Mouse (Mus musculus) E14TG2a.4 (cell line): ENCODE measurements around the gene Kctd14.

Experiments used
- CTCF ChIP-seq: conservative IDR thresholded peaks from 2 replicates; pipeline ENCODE4 v1.5.1; 2014; ENCODE audit warnings: low read length
- NANOG ChIP-seq: IDR thresholded peaks from 2 replicates; pipeline ENCODE4 v1.6.1; 2014; ENCODE audit warnings: borderline replicate concordance, low read length, mixed read lengths

- TF ChIP-seq CTCF, result no peak
- TF ChIP-seq NANOG, result no peak
Measured at GRCm38 (mm10) chr7:97447050-97447531, 4.0 kb upstream of the Kctd14 start.
